Mouse (Mus musculus): ENCODE data around the gene Osbpl8.

GRCm38 (mm10) chr10:111193536-111193935 is 29.0 kb downstream of the Osbpl8 start:
- TF ChIP-seq CTCF (conservative IDR thresholded peaks at IDR 0.05; ENCODE audit: insufficient read depth, insufficient read length, low read depth, low read length) (no peak; the same call in 1 of the 2 replicates), POLR2A (IDR thresholded peaks at IDR 0.05; ENCODE audit: low read depth, low read length) (no peak)
